Mouse (Mus musculus) mature B cell (primary cell): ENCODE measurements around the gene Ppif.

Experiments
- in situ Hi-C: fragments of 300-500 bp; cut with MboI; formaldehyde crosslinking; loops from 2 replicates; pipeline ENCODE4 v1.14.3; 2019

The Ppif gene

GRCm38 (mm10) chr14:25695059-25695458 lies 1.1 kb downstream of the Ppif start:
- in situ Hi-C loops, result no loop called here

GRCm38 (mm10) chr14:25696356-25696755 lies 2.4 kb downstream of the Ppif start:
- in situ Hi-C loops, result no loop called here

- in situ Hi-C loops, result no loop called here
Measured at GRCm38 (mm10) chr14:25701986-25702385, 8.0 kb downstream of the Ppif start.

- in situ Hi-C loops, result no loop called here
Measured at GRCm38 (mm10) chr14:25707691-25708181, 13.8 kb downstream of the Ppif start.

GRCm38 (mm10) chr14:25708451-25708850 lies 14.5 kb downstream of the Ppif start:
- in situ Hi-C loops, result no loop called here

- in situ Hi-C loops, result no loop called here
Measured at GRCm38 (mm10) chr14:25708917-25709316, 15.0 kb downstream of the Ppif start.

- in situ Hi-C loops, result no loop called here
Measured at GRCm38 (mm10) chr14:25710073-25710472, 16.1 kb downstream of the Ppif start.

- in situ Hi-C loops, result no loop called here
Measured at GRCm38 (mm10) chr14:25710681-25711080, 16.7 kb downstream of the Ppif start.

- in situ Hi-C loops, result no loop called here
Measured at GRCm38 (mm10) chr14:25711177-25711576, 17.2 kb downstream of the Ppif start.

- in situ Hi-C loops, result no loop called here
Measured at GRCm38 (mm10) chr14:25711602-25712001, 17.6 kb downstream of the Ppif start.

- in situ Hi-C loops, result no loop called here
Measured at GRCm38 (mm10) chr14:25713443-25713842, 19.5 kb downstream of the Ppif start.

- in situ Hi-C loops, result no loop called here
Measured at GRCm38 (mm10) chr14:25716528-25716927, 22.6 kb downstream of the Ppif start.

GRCm38 (mm10) chr14:25717718-25718117 lies 23.8 kb downstream of the Ppif start:
- in situ Hi-C loops, result no loop called here

GRCm38 (mm10) chr14:25718471-25718870 lies 24.5 kb downstream of the Ppif start:
- in situ Hi-C loops, result no loop called here

- in situ Hi-C loops, result no loop called here
Measured at GRCm38 (mm10) chr14:25719371-25719770, 25.4 kb downstream of the Ppif start.

GRCm38 (mm10) chr14:25720962-25721707 lies 27.2 kb downstream of the Ppif start:
- in situ Hi-C loops, result no loop called here

GRCm38 (mm10) chr14:25725032-25725497 lies 31.1 kb downstream of the Ppif start:
- in situ Hi-C loops, result no loop called here

GRCm38 (mm10) chr14:25725690-25726089 lies 31.7 kb downstream of the Ppif start:
- in situ Hi-C loops, result no loop called here

- in situ Hi-C loops, result no loop called here
Measured at GRCm38 (mm10) chr14:25726226-25727148, 32.5 kb downstream of the Ppif start.

- in situ Hi-C loops, result no loop called here
Measured at GRCm38 (mm10) chr14:25727149-25727510, 33.2 kb downstream of the Ppif start.

- in situ Hi-C loops, result no loop called here
Measured at GRCm38 (mm10) chr14:25734736-25735716, 41.1 kb downstream of the Ppif start.
